Comparison of ENCODE assay signal across 17 mouse cellular contexts in the genomic region with DNA sequence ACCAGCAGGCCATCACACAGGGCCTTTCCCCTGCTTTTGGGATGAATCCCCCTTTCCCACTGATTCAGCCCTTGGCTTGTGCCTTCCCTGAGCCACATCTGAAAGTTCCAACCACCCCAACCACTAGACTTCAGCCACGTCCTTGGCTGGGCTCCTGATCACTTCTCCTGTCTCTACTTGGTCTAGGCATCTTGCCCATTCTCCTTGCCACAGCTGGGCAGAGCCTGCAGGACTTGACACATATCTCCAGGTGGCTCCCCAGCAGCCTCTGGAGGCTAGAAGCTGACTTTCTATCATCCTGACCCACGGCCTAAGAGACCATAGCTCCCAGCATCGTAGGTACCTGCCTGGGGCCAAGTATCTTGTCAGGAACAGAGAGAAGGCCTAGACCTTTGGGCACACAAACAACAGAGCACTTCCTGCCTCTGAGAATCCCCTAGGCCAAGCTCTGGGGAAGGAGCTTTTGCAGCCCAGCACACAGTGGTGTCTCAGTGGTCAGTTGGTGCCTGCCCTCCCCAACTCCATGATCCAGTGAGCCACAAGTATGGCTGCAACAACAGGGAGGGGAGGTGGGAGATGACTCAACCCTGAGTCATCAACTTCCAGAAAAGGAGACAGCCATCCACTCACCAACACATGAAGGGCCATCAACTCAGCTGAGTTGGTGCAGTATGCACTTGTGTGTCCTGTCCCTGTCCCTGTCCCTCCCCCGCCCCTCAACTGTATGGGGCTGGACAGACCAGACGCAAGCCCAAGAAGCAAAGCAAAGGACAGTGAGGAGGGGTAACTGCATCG. TPM values are rescaled to one million over a fixed set of nuclear protein-coding genes. Genes with fewer than 3 reads are reported as not detected.
DNase-seq lines count a peak whose midpoint lies in the region; ATAC-seq and TF ChIP-seq lines count a peak whose summit lies in the region.
"Had no signal": no experiment of that assay in that cellular context is flagged by ENCODE, and none has a peak within 500 bp of the region (broad histone marks: within the 10 kb centered on the region; RNA-seq: fewer than 3 reads in every experiment).

No protein-coding gene starts in this region.

- no peaks in the 10 kb centered on the region for H3K36me3 ChIP-seq in lung, postnatal 0 days (ENCODE audit: insufficient read depth, low read length)
- H3K36me3 ChIP-seq in small intestine, adult 2 months (ENCODE audit: control insufficient read depth, insufficient read depth, low read length): no peaks in the 10 kb centered on the region
- H3K36me3 ChIP-seq in midbrain, embryonic 13.5 days: no peaks in the 10 kb centered on the region
- H3K36me3 ChIP-seq: liver, embryonic 15.5 days; midbrain, embryonic 15.5 days had no signal

- H3K4me1 ChIP-seq in lung, postnatal 0 days (ENCODE audit: insufficient read depth, low read depth, low read length): peaks cover 19% of the 10 kb centered on the region; the same call in 1 of the 2 replicates
- H3K4me1 ChIP-seq in lung, adult 2 months (ENCODE audit: control insufficient read depth, insufficient read depth, low read length): no peaks in the 10 kb centered on the region; the same call in 1 of the 2 replicates
- H3K4me1 ChIP-seq in bone marrow macrophage, adult 2 months (ENCODE audit: control insufficient read depth, insufficient read depth, low read length): peaks cover 66% of the 10 kb centered on the region
- peaks cover 30% of the 10 kb centered on the region for H3K4me1 ChIP-seq in small intestine, adult 2 months (ENCODE audit: control insufficient read depth, insufficient read depth, insufficient read length, low read length)
- peaks cover 7% of the 10 kb centered on the region for H3K4me1 ChIP-seq in midbrain, embryonic 13.5 days (replicated peaks)
- H3K4me1 ChIP-seq: midbrain, embryonic 15.5 days had no signal

- ATAC-seq in lung, postnatal 0 days: peak; percentile 55
- no peak for ATAC-seq in midbrain, embryonic 13.5 days
- ATAC-seq: forebrain, embryonic 16.5 days; hindbrain, embryonic 16.5 days; midbrain, embryonic 15.5 days had no signal

- H3K27ac ChIP-seq in gastrocnemius, adult 2 months: peak overlapping the region; percentile 35
- H3K27ac ChIP-seq in lung, postnatal 0 days (ENCODE audit: low read length): no peak overlapping the region
- peak overlapping the region; percentile 60 for H3K27ac ChIP-seq in bone marrow macrophage, adult 2 months (ENCODE audit: insufficient read depth, low read depth, low read length)
- peak overlapping the region; percentile 37 for H3K27ac ChIP-seq in small intestine, adult 2 months (ENCODE audit: insufficient read depth, low read depth, low read length)
- no peak overlapping the region for H3K27ac ChIP-seq in midbrain, embryonic 13.5 days
- H3K27ac ChIP-seq: heart, adult 2 months; liver, embryonic 15.5 days; midbrain, embryonic 15.5 days had no signal

- peak; percentile 58; the same call in 1 of the 2 replicates for TF ChIP-seq EP300 in lung, postnatal 0 days (IDR thresholded peaks at IDR 0.05)

- no peaks in the 10 kb centered on the region for H3K9me3 ChIP-seq in lung, postnatal 0 days (ENCODE audit: low read length)
- no peaks in the 10 kb centered on the region for H3K9me3 ChIP-seq in midbrain, embryonic 13.5 days
- H3K9me3 ChIP-seq: liver, embryonic 15.5 days; midbrain, embryonic 15.5 days had no signal

- 55% methylated on average over 6 of the region's 6 CpGs for WGBS in lung, postnatal 0 days
- 57% methylated on average over 6 of the region's 6 CpGs for WGBS in lung, adult 2 months
- 68% methylated on average over 6 of the region's 6 CpGs for WGBS in small intestine, adult 2 months
- WGBS in midbrain, embryonic 13.5 days: 70% methylated on average over 6 of the region's 6 CpGs

- TF ChIP-seq CTCF in gastrocnemius, adult 2 months (IDR thresholded peaks at IDR 0.05): no peak
- TF ChIP-seq CTCF in lung, postnatal 0 days (IDR thresholded peaks at IDR 0.05): no peak
- TF ChIP-seq CTCF in lung, adult 2 months (IDR thresholded peaks at IDR 0.05; ENCODE audit: insufficient read depth, low read length): no peak
- no peak; the same call in 1 of the 2 replicates for TF ChIP-seq CTCF in bone marrow macrophage, adult 2 months (IDR thresholded peaks at IDR 0.05; ENCODE audit: low read depth, low read length)
- TF ChIP-seq CTCF in small intestine, adult 2 months (IDR thresholded peaks at IDR 0.05; ENCODE audit: extremely low read depth, insufficient read length, insufficient replicate concordance, low read depth, low read length): no peak

- no peak overlapping the region for H3K4me2 ChIP-seq in lung, postnatal 0 days (replicated peaks; ENCODE audit: low read depth, low read length)
- H3K4me2 ChIP-seq in midbrain, embryonic 13.5 days (replicated peaks): no peak overlapping the region
- H3K4me2 ChIP-seq: liver, embryonic 15.5 days; midbrain, embryonic 15.5 days had no signal

- intact Hi-C loops in gastrocnemius, adult 2 months (cut with DNase I): no loop called here
- intact Hi-C loops in gastrocnemius, postnatal 14 days (cut with DNase I; ENCODE audit: low total_unique reads): no loop called here

- TF ChIP-seq POLR2A in lung, adult 2 months (IDR thresholded peaks at IDR 0.05; ENCODE audit: borderline replicate concordance, extremely low read depth, low read depth, low read length): no peak
- TF ChIP-seq POLR2A in bone marrow macrophage, adult 2 months (IDR thresholded peaks at IDR 0.05; ENCODE audit: borderline replicate concordance, low read depth, low read length): no peak
- TF ChIP-seq POLR2A in small intestine, adult 2 months (IDR thresholded peaks at IDR 0.05; ENCODE audit: low read depth, low read length): no peak

- no peaks in the 10 kb centered on the region for H3K27me3 ChIP-seq in lung, postnatal 0 days (replicated peaks; ENCODE audit: insufficient read depth, low read length)
- H3K27me3 ChIP-seq in small intestine, adult 2 months (ENCODE audit: control insufficient read depth, insufficient read depth, low read length): no peaks in the 10 kb centered on the region
- H3K27me3 ChIP-seq in midbrain, embryonic 13.5 days: no peaks in the 10 kb centered on the region
- H3K27me3 ChIP-seq: CH12.LX; liver, embryonic 15.5 days; midbrain, embryonic 15.5 days had no signal

- no peak for DNase-seq in gastrocnemius, adult 2 months
- DNase-seq in gastrocnemius, postnatal 14 days: no peak
- DNase-seq in lung, postnatal 0 days (ENCODE audit: low spot score): peak; percentile 57
- DNase-seq in lung, adult 2 months: no peak
- DNase-seq in lung, postnatal 4 days: no peak
- DNase-seq: cerebellum, adult 8-10 months; heart, adult 2 months; kidney, postnatal 36 days; thymus, postnatal 4 days had no signal

- no peak overlapping the region for H3K4me3 ChIP-seq in gastrocnemius, adult 2 months
- H3K4me3 ChIP-seq in lung, postnatal 0 days (ENCODE audit: low read depth, low read length): no peak overlapping the region
- H3K4me3 ChIP-seq in lung, adult 2 months (replicated peaks; ENCODE audit: extremely low read depth, low read depth, low read length): no peak overlapping the region
- H3K4me3 ChIP-seq in bone marrow macrophage, adult 2 months (ENCODE audit: insufficient read depth, low read length): no peak overlapping the region
- no peak overlapping the region for H3K4me3 ChIP-seq in small intestine, adult 2 months (ENCODE audit: low read depth, low read length)
- H3K4me3 ChIP-seq in midbrain, embryonic 13.5 days (replicated peaks): no peak overlapping the region
- H3K4me3 ChIP-seq: heart, adult 2 months; liver, embryonic 15.5 days; midbrain, embryonic 15.5 days had no signal

- no peak overlapping the region for H3K9ac ChIP-seq in lung, postnatal 0 days (replicated peaks; ENCODE audit: low read depth)
- no peak overlapping the region for H3K9ac ChIP-seq in midbrain, embryonic 13.5 days (replicated peaks)
- H3K9ac ChIP-seq: liver, embryonic 15.5 days; midbrain, embryonic 15.5 days had no signal

RNA-seq across cellular contexts. Expression of gene Inf2, which starts 10.1 kb away (rescaled TPM):
- total RNA-seq in gastrocnemius, adult 2 months (2021): 10 to 100 TPM in 1 of 2 experiments, 1 to 10 TPM in 1; 8.2 to 13.0 TPM
- total RNA-seq in gastrocnemius, postnatal 14 days (2021): 10 to 100 TPM; 15.0 to 16.1 TPM
- polyA plus RNA-seq in lung, postnatal 0 days (2015; fragmentation: Nextera tagmentation; extraction: Ambion mirVana): 4.9 and 5.2 TPM in 2 replicates
- 28.0 and 33.6 TPM in 2 replicates for polyA plus RNA-seq in lung, adult 2 months (2012; rRNA removed)
- polyA plus RNA-seq in bone marrow macrophage, adult 2 months (2012; ENCODE audit: insufficient read depth, insufficient read length, missing spikeins): 28.0 and 30.8 TPM in 2 replicates
- polyA plus RNA-seq in small intestine, adult 2 months (2012; rRNA removed): 6.6 and 11.0 TPM in 2 replicates
- polyA plus RNA-seq in midbrain, embryonic 13.5 days (2015; fragmentation: Nextera tagmentation; extraction: Ambion mirVana): 0.43 and 1.8 TPM in 2 replicates

RNA-seq across cellular contexts. Expression of gene Adssl1, which starts 41.4 kb away (rescaled TPM):
- total RNA-seq in gastrocnemius, adult 2 months (2021): 1,000 to 10,000 TPM; 1,028 to 1,061 TPM
- 100 to 1,000 TPM; 462 to 471 TPM for total RNA-seq in gastrocnemius, postnatal 14 days (2021)
- 29.9 and 43.0 TPM in 2 replicates for polyA plus RNA-seq in lung, postnatal 0 days (2015; fragmentation: Nextera tagmentation; extraction: Ambion mirVana)
- 33.3 and 39.0 TPM in 2 replicates for polyA plus RNA-seq in lung, adult 2 months (2012; rRNA removed)
- 33.2 and 38.5 TPM in 2 replicates for polyA plus RNA-seq in bone marrow macrophage, adult 2 months (2012; ENCODE audit: insufficient read depth, insufficient read length, missing spikeins)
- 4.3 and 5.6 TPM in 2 replicates for polyA plus RNA-seq in small intestine, adult 2 months (2012; rRNA removed)
- polyA plus RNA-seq in midbrain, embryonic 13.5 days (2015; fragmentation: Nextera tagmentation; extraction: Ambion mirVana): 1.1 and 1.5 TPM in 2 replicates

Comparison
In these comparisons a context has a peak if more than half of its experiments do, and no peak if none do; other contexts are left out.
1. H3K27ac ChIP-seq: peak in gastrocnemius, adult 2 months (single experiment), bone marrow macrophage, adult 2 months (single experiment) and small intestine, adult 2 months (single experiment); none in lung, postnatal 0 days (single experiment) and midbrain, embryonic 13.5 days (single experiment).